Mouse (Mus musculus): ENCODE data around the gene Plpp7. TPM values are rescaled to one million over a fixed set of nuclear protein-coding genes. Genes with fewer than 3 reads are reported as not detected.

Plpp7 gene
- 5.3 and 6.5 TPM in 2 replicates for polyA plus RNA-seq (2012; rRNA removed)

GRCm38 (mm10) chr2:32095351-32096121, at the start of gene Plpp7:
TSS of gene Plpp7 (plus strand) at chr2:32095528.

GRCm38 (mm10) chr2:32084111-32084871, 11.0 kb upstream of the Plpp7 start, which contains the start of gene Fam78a:
TSS of gene Fam78a (minus strand) at chr2:32084857.

DNA sequence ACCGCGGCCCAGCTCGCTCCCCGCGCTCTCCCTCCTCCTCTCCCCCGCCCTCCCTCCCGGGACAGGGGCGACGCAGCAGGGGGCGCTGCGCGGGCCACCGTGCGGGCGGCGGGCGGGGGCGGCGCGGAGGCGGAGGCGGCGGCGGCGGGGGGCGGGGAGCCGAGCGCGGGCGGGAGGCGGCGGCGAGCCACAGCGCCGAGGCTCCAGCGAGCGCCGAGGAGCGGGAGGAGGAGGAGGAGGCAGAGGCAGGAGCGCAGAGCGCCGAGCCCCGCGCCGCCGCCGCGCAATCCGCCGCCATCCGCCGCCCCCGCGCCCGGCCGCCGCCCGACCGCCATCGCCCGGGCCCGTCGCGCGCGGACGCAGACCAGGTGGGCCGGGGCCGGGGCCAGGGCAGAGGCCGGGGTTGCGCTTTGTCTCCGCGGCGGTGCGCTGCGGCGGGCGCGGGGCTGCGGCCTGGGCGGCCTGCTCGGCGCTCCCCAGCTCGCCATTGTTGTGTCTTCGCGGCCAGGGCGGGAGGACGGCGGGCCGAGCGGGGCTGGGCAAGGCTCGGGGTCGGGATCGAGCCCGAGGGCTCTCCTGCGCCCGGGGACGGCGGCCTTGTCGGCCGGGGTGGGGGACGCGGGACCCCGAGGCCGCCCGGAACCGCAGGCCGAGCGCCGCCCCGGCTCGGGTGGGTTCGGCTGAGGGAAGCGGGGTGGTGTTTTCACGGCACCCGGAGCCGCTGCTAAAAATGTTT, 55.8 kb downstream of the Plpp7 start, which contains the start of gene Prrc2b:
Prrc2b (plus strand) TSS at position 159 of the 736 bp plus-strand sequence.

Other genes with a start within 250 kb of the Plpp7 start
- 0.92 and 1.1 TPM in 2 replicates for gene Fibcd1, start 249.5 kb upstream of the Plpp7 start, polyA plus RNA-seq (2012; rRNA removed)
- gene Lamc3, start 208.2 kb upstream of the Plpp7 start, polyA plus RNA-seq (2012; rRNA removed): 6.9 and 11.1 TPM in 2 replicates
- 43.7 and 48.6 TPM in 2 replicates for gene Aif1l, start 145.4 kb upstream of the Plpp7 start, polyA plus RNA-seq (2012; rRNA removed)
- 32.7 and 43.2 TPM in 2 replicates for gene Nup214, start 121.1 kb upstream of the Plpp7 start, polyA plus RNA-seq (2012; rRNA removed)
- gene Fam78a, start 10.7 kb upstream of the Plpp7 start, polyA plus RNA-seq (2012; rRNA removed): 3.1 and 3.8 TPM in 2 replicates
- 70.6 and 78.4 TPM in 2 replicates for gene Prrc2b, start 55.6 kb downstream of the Plpp7 start, polyA plus RNA-seq (2012; rRNA removed)
- 27.8 and 30.9 TPM in 2 replicates for gene Pomt1, start 141.1 kb downstream of the Plpp7 start, polyA plus RNA-seq (2012; rRNA removed)
- 57.3 and 59.8 TPM in 2 replicates for gene Uck1, start 164.6 kb downstream of the Plpp7 start, polyA plus RNA-seq (2012; rRNA removed)
- 36.2 and 38.3 TPM in 2 replicates for gene Golga2, start 191.9 kb downstream of the Plpp7 start, polyA plus RNA-seq (2012; rRNA removed)
- 351 and 391 TPM in 2 replicates for gene Swi5, start 192.5 kb downstream of the Plpp7 start, polyA plus RNA-seq (2012; rRNA removed)

All from central nervous system, embryonic 11.5 days (tissue).